Mouse (Mus musculus): ENCODE measurements around the gene Thsd4. TPM values are rescaled to one million over a fixed set of nuclear protein-coding genes. Genes with fewer than 3 reads are reported as not detected.

The Thsd4 gene
- polyA plus RNA-seq, 1 experiment from 2014 or later: 31.6 TPM

- no peaks in the 10 kb centered on the region for H3K27me3 ChIP-seq
- H3K9ac ChIP-seq: no peak overlapping the region
- ATAC-seq (ENCODE audit: insufficient number of reproducible peaks, low FRiP score, low TSS enrichment, low read depth): no peak
- no peak overlapping the region for H3K4me2 ChIP-seq
- no peak overlapping the region for H3K4me3 ChIP-seq
- no peaks in the 10 kb centered on the region for H3K36me3 ChIP-seq
- H3K4me1 ChIP-seq: peaks cover 36% of the 10 kb centered on the region
- WGBS: 27% methylated on average over 4 of the region's 4 CpGs
- H3K9me3 ChIP-seq: no peaks in the 10 kb centered on the region
- no peak overlapping the region for H3K27ac ChIP-seq
These were observed 284.2 kb downstream of the Thsd4 start for GRCm38 (mm10) chr9:60237667-60238066.

DNA sequence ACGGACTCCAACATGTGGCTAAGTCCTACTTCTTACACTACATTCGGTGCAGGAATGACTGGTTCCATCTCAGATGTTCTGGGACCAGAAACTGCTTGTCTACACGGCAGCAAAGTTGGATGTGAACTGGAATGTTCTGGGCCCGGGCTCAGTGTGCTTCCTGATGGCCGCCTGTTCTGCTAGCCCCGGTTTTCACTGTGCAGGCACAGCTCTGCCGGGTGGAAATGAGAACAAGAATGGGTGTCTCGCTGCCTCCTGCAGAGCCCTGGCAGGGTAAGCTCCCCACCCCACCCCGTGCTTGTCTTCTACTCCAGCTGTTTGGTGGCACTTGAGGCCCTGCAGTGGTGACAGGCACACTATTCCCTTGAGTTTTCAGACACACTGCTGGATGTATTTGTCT is 285.7 kb downstream of the Thsd4 start:
- H3K9ac ChIP-seq: no peak overlapping the region
- H3K4me2 ChIP-seq: no peak overlapping the region
- ATAC-seq (ENCODE audit: insufficient number of reproducible peaks, low FRiP score, low TSS enrichment, low read depth): no peak
- peaks cover 50% of the 10 kb centered on the region for H3K4me1 ChIP-seq
- H3K27me3 ChIP-seq: no peaks in the 10 kb centered on the region
- H3K36me3 ChIP-seq: no peaks in the 10 kb centered on the region
- WGBS: 76% methylated on average over 9 of the region's 9 CpGs
- no peaks in the 10 kb centered on the region for H3K9me3 ChIP-seq
- no peak overlapping the region for H3K4me3 ChIP-seq
- no peak overlapping the region for H3K27ac ChIP-seq

DNA sequence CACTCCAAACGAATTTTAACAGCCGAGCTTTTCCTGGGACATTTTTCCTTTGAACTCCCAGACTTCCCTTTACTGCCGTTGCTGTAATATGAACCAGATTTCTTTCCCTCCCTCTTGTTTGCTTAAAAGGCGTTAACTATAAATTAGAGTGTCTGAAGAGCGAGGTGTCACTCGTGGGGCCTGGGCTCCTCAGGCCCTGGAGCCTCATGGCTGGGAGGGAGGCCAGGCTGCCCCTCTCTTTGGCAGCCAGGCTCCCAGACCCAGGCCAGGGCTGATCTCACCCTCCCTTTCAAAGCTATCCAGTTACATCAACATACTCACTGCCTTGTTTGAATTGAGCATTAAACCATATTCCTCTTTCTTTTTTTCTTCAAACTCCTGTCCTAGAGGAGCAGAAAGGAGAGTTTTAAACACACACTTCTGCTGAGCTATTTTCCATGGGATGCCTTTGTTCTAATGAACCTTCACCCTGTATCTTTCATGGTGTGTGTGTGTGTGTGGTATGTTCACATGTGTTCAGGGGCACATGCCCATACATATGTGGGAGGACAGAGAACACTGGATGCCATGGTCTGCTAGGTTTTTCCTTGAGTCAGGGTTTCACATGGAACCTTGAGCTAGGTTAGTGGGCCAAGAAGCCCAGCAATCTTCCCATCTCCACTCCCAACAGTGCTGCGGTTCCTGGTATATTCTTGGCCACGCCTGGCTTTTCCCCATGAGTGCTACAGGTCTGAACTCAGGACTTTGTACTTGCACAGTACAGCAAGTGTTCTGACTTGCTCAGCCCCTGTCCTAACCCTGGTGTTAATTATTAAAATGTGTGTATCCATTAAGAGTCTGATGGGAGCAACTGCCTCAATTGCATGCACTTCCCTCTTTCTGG is 287.4 kb downstream of the Thsd4 start:
- 15% methylated on average over 8 of the region's 8 CpGs for WGBS
- no peak overlapping the region for H3K4me2 ChIP-seq
- peaks cover 59% of the 10 kb centered on the region for H3K4me1 ChIP-seq
- no peaks in the 10 kb centered on the region for H3K36me3 ChIP-seq
- ATAC-seq (ENCODE audit: insufficient number of reproducible peaks, low FRiP score, low TSS enrichment, low read depth): peak; percentile 90
- H3K9ac ChIP-seq: no peak overlapping the region
- H3K9me3 ChIP-seq: no peaks in the 10 kb centered on the region
- no peak overlapping the region for H3K4me3 ChIP-seq
- H3K27ac ChIP-seq: peak overlapping the region; percentile 90
- H3K27me3 ChIP-seq: no peaks in the 10 kb centered on the region

- WGBS: 63% methylated on average over 9 of the region's 9 CpGs
- Histone ChIP-seq H3K27me3 (no peaks in the 10 kb centered on the region), H3K36me3 (no peaks in the 10 kb centered on the region), H3K4me2 (no peak overlapping the region), H3K4me1 (peaks cover 68% of the 10 kb centered on the region), H3K9ac (no peak overlapping the region), H3K4me3 (no peak overlapping the region), H3K27ac (peak overlapping the region; percentile 17; the same call in 1 of the 2 replicates), H3K9me3 (no peaks in the 10 kb centered on the region)
- no peak for ATAC-seq (ENCODE audit: insufficient number of reproducible peaks, low FRiP score, low TSS enrichment, low read depth)
These were observed 289.6 kb downstream of the Thsd4 start for GRCm38 (mm10) chr9:60231981-60232881.

GRCm38 (mm10) chr9:60229496-60229895 is 292.4 kb downstream of the Thsd4 start:
- WGBS: 72% methylated on average over 4 of the region's 4 CpGs
- Histone ChIP-seq H3K4me1 (peaks cover 57% of the 10 kb centered on the region), H3K9ac (no peak overlapping the region)

GRCm38 (mm10) chr9:60227727-60228126 is 294.1 kb downstream of the Thsd4 start:
- ATAC-seq (ENCODE audit: insufficient number of reproducible peaks, low FRiP score, low TSS enrichment, low read depth): no peak
- peak overlapping the region; percentile 28; the same call in 1 of the 2 replicates for H3K27ac ChIP-seq

More at GRCm38 (mm10) chr9:60229496-60229895, 292.4 kb downstream of the Thsd4 start:
- H3K36me3 ChIP-seq: no peaks in the 10 kb centered on the region
- no peak overlapping the region for H3K4me2 ChIP-seq
- no peaks in the 10 kb centered on the region for H3K9me3 ChIP-seq
- H3K4me3 ChIP-seq: no peak overlapping the region
- no peaks in the 10 kb centered on the region for H3K27me3 ChIP-seq
- ATAC-seq (ENCODE audit: insufficient number of reproducible peaks, low FRiP score, low TSS enrichment, low read depth): no peak
- no peak overlapping the region for H3K27ac ChIP-seq

DNA sequence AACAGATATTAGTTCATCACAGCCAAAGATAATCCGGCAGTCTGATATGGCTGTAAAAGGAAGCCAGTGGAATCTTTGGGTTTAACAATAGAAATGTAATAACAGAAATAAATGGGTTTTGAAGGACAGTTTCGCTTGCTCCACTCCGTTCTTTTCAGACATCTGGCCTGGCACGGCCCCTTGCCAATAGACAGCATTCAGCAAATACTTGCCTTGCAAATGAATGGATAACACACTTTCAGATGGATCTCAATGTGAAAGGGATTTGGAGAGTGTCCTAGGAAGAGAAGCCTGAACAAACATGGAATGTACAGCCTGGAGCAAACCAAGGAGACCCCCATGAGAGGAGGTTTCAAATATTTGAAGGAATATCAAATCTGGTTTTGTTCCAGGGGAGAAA is 295.2 kb downstream of the Thsd4 start:
- no peaks in the 10 kb centered on the region for H3K27me3 ChIP-seq
- H3K4me2 ChIP-seq: no peak overlapping the region
- WGBS: 73% methylated on average over 4 of the region's 4 CpGs
- no peak for ATAC-seq (ENCODE audit: insufficient number of reproducible peaks, low FRiP score, low TSS enrichment, low read depth)
- peaks cover 35% of the 10 kb centered on the region for H3K4me1 ChIP-seq
- no peaks in the 10 kb centered on the region for H3K9me3 ChIP-seq
- H3K4me3 ChIP-seq: no peak overlapping the region
- H3K36me3 ChIP-seq: no peaks in the 10 kb centered on the region
- peak overlapping the region; percentile 66 for H3K27ac ChIP-seq
- H3K9ac ChIP-seq: no peak overlapping the region

More at GRCm38 (mm10) chr9:60227727-60228126, 294.1 kb downstream of the Thsd4 start:
- Histone ChIP-seq H3K9ac (no peak overlapping the region), H3K4me2 (no peak overlapping the region), H3K9me3 (no peaks in the 10 kb centered on the region), H3K36me3 (no peaks in the 10 kb centered on the region), H3K4me3 (no peak overlapping the region), H3K4me1 (peaks cover 45% of the 10 kb centered on the region), H3K27me3 (no peaks in the 10 kb centered on the region)
- WGBS: 69% methylated on average over 7 of the region's 7 CpGs

DNA sequence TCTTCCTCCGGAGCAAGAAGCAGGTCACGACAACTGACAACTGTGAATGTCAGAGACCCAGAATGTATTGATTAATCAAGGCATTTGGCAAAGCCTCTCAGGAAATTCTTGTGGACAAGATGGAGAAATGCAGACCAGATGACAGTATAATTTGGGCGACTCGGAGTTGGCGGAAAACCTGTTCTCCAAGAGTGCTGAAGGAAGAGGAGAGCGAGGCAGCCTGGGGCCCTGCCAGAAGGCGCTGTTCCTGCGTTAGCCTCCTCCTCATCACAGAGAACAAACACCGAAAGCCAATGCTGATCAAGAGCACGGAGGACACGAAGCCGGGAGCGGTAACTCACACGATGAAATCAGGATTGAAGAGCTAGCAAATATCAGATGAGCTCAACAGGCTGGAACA is 295.7 kb downstream of the Thsd4 start:
- H3K4me3 ChIP-seq: no peak overlapping the region
- ATAC-seq (ENCODE audit: insufficient number of reproducible peaks, low FRiP score, low TSS enrichment, low read depth): no peak
- no peaks in the 10 kb centered on the region for H3K9me3 ChIP-seq
- no peaks in the 10 kb centered on the region for H3K36me3 ChIP-seq
- 51% methylated on average over 14 of the region's 14 CpGs for WGBS
- H3K27ac ChIP-seq: peak overlapping the region; percentile 66
- no peak overlapping the region for H3K9ac ChIP-seq
- peaks cover 31% of the 10 kb centered on the region for H3K4me1 ChIP-seq
- no peak overlapping the region for H3K4me2 ChIP-seq
- H3K27me3 ChIP-seq: no peaks in the 10 kb centered on the region

DNA sequence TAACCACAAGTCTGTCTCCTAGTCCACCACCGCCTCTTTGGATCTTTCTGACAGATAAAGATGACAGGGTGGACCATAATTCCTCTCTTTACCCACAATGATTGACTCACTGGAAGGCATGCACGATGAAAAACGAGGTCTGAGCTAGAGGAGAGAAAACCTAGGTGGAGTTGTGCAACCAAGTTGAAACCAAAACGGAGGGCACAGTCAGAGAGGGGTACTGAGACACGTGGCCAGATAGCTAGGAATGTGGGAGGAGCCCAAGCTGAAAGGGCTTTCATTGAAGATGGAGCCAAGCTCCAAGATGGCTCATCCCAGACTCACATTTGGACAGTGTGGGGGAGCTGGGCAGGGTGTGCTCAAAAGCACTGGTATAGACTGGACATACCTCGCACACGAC is 296.4 kb downstream of the Thsd4 start:
- no peak for ATAC-seq (ENCODE audit: insufficient number of reproducible peaks, low FRiP score, low TSS enrichment, low read depth)
- Histone ChIP-seq H3K4me3 (no peak overlapping the region), H3K9ac (no peak overlapping the region), H3K27me3 (no peaks in the 10 kb centered on the region), H3K4me1 (peaks cover 29% of the 10 kb centered on the region), H3K27ac (0 out of 2 replicates have a peak overlapping the region, but pooled peaks have one; percentile 24), H3K9me3 (no peaks in the 10 kb centered on the region), H3K36me3 (no peaks in the 10 kb centered on the region), H3K4me2 (no peak overlapping the region)
- WGBS: 78% methylated on average over 7 of the region's 7 CpGs

GRCm38 (mm10) chr9:60224039-60224695 is 297.7 kb downstream of the Thsd4 start:
- H3K27me3 ChIP-seq: no peaks in the 10 kb centered on the region
- peaks cover 21% of the 10 kb centered on the region for H3K4me1 ChIP-seq
- no peaks in the 10 kb centered on the region for H3K9me3 ChIP-seq
- WGBS: 57% methylated on average over 6 of the region's 6 CpGs
- no peaks in the 10 kb centered on the region for H3K36me3 ChIP-seq
- no peak for ATAC-seq (ENCODE audit: insufficient number of reproducible peaks, low FRiP score, low TSS enrichment, low read depth)
- H3K4me3 ChIP-seq: no peak overlapping the region
- H3K9ac ChIP-seq: no peak overlapping the region
- H3K27ac ChIP-seq: no peak overlapping the region
- H3K4me2 ChIP-seq: no peak overlapping the region

GRCm38 (mm10) chr9:60220431-60220830 is 301.4 kb downstream of the Thsd4 start:
- no peak overlapping the region for H3K4me3 ChIP-seq
- WGBS: 54% methylated on average over 2 of the region's 2 CpGs
- ATAC-seq (ENCODE audit: insufficient number of reproducible peaks, low FRiP score, low TSS enrichment, low read depth): no peak
- H3K4me1 ChIP-seq: peaks cover 6% of the 10 kb centered on the region; the same call in 1 of the 2 replicates
- H3K27me3 ChIP-seq: no peaks in the 10 kb centered on the region
- no peaks in the 10 kb centered on the region for H3K36me3 ChIP-seq
- H3K9me3 ChIP-seq: no peaks in the 10 kb centered on the region
- H3K9ac ChIP-seq: no peak overlapping the region
- no peak overlapping the region for H3K4me2 ChIP-seq
- H3K27ac ChIP-seq: no peak overlapping the region
